Mouse (Mus musculus) ES-CJ7 (cell line): Measurements from ENCODE around the gene Mthfd1.
A peak's percentile ranks its signal among the peaks of the same experiment; 100 is the strongest.

Experiments
- DNase-seq: peaks from one replicate; pipeline ENCODE4 v3.0.0; 2011; ENCODE audit warnings: low read depth, low spot score

The Mthfd1 gene

DNA sequence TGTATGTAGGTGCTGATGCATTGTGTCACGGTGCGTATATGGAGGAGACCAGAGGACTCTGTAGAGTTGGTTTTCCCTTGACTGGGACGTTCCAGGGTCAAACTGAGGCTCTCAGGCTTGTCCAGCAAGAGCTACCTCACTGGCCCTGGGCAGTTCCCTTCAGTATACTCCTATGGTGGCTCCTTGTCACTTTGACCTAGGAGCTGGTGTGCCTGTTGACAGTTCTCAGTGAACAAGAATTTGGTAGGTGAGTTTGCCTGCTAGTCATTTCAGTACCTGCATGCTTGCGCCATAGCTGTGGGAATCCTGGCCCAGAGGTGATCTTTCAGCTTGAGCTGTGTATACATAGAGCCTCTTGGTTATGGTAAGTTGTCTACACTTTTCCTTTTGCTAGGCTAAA is 7.8 kb downstream of the Mthfd1 start:
- DNase-seq = no peak

DNA sequence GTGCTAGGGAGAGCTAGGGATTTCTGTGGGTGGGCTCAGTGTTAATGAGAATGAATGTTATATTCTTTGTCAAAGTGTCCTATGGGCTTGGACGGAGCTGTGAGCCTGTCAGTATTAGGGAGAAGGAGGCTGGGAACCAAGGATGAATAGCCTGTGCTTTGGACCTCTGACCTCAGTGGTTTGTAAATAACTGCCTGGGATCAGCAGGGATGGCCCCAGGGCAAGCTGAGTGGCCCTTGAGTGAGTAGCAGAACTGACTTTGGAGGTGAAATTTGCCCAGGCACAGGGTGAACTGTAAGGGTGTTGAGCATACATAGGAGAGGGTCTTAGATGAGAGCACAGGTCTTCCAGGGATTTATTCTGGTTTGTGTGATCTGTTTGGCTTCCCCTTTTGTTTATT is 8.8 kb downstream of the Mthfd1 start:
- DNase-seq = no peak

- DNase-seq = no peak
Measured at GRCm38 (mm10) chr12:76264325-76264965, 9.3 kb downstream of the Mthfd1 start.

GRCm38 (mm10) chr12:76265001-76265400 is 9.9 kb downstream of the Mthfd1 start:
- DNase-seq = no peak

GRCm38 (mm10) chr12:76266875-76267274 is 11.8 kb downstream of the Mthfd1 start:
- peak; percentile 88 for DNase-seq

GRCm38 (mm10) chr12:76268686-76269085 is 13.6 kb downstream of the Mthfd1 start:
- no peak for DNase-seq

DNA sequence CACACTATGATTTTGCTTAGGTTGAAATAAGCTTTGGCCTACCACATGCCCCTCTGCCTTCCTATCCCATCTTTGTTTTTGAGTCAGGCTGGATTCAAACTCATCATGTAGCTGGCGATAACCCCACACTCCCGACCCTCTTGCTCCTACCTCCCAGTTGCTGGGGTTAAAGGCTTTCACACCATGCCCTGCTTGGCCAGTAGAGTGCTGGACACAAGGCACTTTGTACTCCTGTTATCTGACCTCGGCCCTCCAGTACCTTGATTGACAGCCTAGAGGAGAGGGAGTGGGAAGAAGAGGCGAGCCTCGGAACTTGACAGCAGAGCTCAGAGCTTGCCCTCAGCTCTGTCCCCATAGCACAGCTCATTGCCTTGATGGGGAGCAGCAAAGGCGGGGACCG is 14.1 kb downstream of the Mthfd1 start:
- no peak for DNase-seq

DNA sequence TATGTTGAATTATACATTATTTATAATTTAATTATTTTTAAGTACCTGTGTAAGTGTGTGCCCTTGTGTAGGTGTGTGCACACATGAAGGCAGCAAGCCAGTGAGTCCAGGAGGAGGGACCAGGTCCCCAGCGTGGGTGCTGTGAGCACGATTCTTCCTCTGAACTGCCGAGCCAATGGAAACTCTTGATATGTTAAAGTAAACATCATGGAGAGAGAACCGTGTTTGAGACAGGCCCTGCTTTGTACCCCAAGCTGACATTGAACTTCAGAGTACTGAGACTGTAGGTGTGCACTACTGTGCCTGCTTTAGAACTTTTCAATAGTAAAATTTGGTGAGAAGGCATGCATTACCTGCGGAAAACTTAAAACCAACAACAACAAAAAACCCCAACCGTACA is 16.4 kb downstream of the Mthfd1 start:
- DNase-seq = no peak

- no peak for DNase-seq
Measured at GRCm38 (mm10) chr12:76272610-76273524, 17.8 kb downstream of the Mthfd1 start.

DNA sequence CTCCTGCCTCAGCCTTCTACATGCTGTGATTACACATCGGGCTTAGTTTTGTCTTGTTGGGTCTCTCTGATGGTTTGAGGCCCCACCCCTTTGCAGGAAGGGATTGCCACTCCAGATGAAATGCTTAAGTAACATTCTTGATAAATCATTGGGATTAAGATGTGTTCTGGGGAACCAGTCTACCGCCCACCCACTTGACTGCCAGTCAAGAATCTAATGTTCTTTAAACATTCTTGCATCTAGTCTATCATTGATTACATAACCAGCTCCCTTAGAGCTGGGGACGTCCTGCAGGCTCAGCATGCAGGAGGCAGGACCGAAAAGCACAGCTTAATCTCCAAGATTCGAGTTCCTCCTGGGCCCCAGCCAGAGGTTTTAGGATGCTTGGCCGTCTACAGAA is 23.1 kb downstream of the Mthfd1 start:
- DNase-seq = no peak

- no peak for DNase-seq
Measured at GRCm38 (mm10) chr12:76280556-76280955, 25.5 kb downstream of the Mthfd1 start.

DNA sequence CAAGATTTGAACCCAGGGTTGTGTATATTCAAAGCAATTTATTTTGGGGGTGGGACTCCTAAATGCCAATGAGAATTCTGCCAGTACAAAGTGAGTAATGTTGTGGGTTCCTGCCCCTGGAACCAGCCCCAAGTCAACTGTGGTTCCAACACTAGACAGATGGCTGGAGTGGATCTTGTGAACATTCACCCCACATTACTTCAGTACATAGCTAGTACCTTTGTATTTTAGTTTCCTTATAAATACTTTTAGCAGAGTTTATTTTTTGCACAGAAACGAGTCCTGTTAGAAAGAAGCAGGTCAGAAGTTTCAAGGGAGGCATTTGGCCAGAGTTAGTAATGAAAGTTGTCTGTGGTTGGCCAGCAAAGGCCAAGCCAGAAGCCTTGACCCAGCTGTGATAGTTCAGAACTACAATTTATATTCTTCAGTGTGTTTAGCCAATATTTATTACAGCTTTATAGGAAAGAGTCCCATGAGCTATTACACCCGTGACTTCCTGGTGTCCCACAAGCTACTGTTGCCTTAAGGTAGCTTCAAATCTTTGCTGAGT is 26.1 kb downstream of the Mthfd1 start:
- DNase-seq = no peak

DNA sequence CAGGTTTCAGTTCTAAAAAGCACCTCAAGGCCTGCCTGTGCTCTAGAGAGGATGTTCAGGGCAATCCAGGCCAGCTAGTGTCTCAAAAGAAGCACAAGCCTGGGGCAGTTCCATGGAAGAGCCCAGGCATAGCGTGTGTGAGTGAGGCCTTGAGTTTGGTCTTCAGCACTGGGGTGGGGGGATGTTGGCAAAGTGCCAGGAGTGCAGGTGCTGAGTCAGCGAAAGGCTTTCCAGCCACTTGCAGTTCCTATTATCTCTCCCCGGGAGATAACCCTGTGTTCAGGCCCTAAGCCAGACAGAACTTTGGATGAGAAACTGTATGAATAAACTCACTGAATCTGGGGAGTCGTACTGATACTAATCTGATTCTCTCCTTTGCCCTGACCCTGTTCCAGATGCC is 27.0 kb downstream of the Mthfd1 start:
- peak; percentile 27 for DNase-seq

DNA sequence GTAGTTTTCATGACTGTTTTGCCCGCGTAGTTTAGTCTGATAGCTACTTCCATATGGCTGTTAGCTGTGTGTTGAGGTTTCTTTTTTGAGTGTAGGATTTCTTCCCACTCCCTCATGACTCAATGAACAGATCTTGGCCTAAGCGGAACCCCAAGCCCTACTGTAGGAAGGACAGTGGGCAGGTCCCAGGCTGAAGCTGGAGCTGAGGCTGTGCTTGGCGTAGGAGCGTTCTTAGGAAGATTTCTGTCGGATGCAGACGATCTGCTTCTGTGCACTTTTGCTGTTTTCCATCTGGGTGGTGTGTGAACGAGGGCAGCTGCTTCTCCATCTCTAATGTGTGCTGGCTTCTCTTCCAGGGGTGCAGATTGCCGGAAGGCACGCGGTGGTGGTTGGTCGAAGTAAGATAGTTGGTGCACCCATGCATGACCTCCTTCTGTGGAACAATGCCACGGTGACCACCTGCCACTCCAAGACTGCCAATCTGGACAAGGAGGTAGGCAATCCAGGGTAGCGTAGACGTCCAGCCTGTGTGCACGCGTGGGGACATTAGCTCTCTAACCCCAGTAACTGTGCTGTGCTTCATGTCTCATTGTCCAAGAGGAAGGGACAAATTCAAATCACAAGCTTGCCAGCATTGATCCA is 27.6 kb downstream of the Mthfd1 start:
- no peak for DNase-seq

- DNase-seq = no peak
Measured at GRCm38 (mm10) chr12:76285418-76285817, 30.3 kb downstream of the Mthfd1 start.

GRCm38 (mm10) chr12:76287986-76288385 is 32.9 kb downstream of the Mthfd1 start:
- no peak for DNase-seq

DNA sequence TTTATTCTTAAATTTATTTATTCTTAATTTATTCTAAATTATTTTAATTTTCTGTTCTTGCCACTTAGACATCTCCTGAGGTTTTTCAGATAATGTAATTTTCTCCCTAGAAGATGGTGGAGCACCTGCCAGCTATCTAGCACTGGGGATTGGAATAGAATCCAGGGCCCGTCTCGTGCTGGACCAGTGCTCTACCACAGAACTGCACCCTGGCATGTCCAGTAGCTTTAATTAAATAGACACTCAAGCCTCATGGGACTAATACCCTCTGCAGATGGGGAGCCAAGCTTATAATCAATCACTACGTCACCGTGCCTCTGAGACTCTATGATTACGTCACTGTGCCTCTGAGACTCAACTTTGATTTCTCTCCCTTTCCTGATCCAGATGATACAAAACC is 33.4 kb downstream of the Mthfd1 start:
- no peak for DNase-seq

GRCm38 (mm10) chr12:76289428-76289827 is 34.3 kb downstream of the Mthfd1 start:
- no peak for DNase-seq

GRCm38 (mm10) chr12:76290271-76290670 is 35.2 kb downstream of the Mthfd1 start:
- DNase-seq = peak; percentile 31

DNA sequence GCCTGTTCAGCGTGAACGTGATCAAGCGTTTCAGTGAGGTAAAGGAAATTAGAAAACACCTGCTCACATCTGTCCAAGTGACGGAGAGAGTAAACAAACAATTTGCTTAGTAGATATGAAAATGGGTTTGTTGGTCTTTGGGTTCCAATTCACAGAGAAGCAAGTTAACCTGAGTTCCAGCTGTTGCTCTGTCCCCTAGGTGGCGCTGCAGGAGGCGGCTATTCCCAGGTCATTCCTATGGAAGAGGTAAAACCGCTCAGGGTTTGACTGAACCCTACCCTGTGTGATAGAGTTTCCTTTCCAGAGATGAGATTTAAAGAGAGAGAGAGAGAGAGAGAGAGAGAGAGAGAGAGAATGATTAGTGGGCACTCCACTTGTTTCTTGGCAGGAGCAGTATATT is 38.1 kb downstream of the Mthfd1 start:
- DNase-seq = peak; percentile 66

DNA sequence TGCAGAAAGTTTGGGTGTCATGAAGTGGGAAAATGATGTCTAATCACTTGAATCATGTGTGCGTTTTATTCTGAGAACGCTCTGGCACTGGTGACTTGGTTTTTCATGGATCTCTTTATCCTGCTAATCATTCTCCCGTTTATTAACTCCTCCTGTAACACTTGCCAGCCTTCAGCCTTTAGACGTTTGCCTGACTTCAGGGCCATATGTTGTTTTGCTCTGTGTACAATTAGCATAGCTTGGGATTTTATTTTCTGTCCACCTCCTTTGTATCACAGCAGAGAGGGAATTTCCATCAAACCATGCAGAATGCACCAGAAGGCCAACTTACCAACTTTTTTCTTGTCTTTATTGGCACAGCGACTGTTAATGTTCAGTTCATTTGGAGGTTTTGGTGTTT is 42.7 kb downstream of the Mthfd1 start:
- DNase-seq = no peak

DNA sequence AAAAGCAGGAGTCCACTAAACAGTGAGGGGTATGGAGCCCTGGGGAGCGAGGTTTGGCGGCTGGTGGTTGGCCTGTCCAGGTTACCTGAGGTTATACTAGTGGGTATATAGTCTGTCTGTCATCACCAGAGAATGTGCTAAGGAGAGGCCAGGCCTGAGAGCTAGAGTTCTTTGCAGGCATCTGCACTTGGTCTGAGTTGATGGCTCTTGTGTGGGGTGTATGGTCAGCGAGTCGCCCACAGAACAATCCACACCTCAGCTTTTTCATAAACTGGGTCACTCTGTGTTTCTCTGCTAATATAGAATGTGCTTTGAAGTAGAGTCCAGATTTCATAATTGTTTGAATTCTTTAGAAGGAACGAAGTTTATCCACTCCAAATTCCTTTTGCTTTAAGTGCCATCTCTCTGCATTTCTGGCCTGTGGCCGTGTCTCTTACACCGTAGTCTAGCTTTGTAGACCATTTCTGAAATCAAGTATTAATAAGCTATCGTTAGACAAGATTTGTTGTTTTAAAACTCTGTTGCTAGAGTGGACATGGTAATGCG is 44.3 kb downstream of the Mthfd1 start:
- DNase-seq = no peak
